Mouse (Mus musculus) forebrain, postnatal 0 days (tissue): ENCODE data around the gene Bpi. TPM values are rescaled to one million over a fixed set of nuclear protein-coding genes. Genes with fewer than 3 reads are reported as not detected.

Experiments
- ATAC-seq: fragments of 200-750 bp; cut with Nextera tagmentation; 2 replicates; pipeline ENCODE4 v1.8.0; 2017; ENCODE audit warnings: mild to moderate bottlenecking, moderate library complexity
- DNase-seq: peaks from one replicate; pipeline ENCODE4 v3.0.0-alpha.2; 2015
- H3K27ac ChIP-seq: fragments of 300-500 bp; sonication (generic); 2 replicates; pipeline ENCODE4 v1.5.1; 2014; ENCODE audit warnings: low read depth, mild to moderate bottlenecking, antibody characterized with exemption, low read length, moderate library complexity, mixed read lengths
- H3K27me3 ChIP-seq: fragments of 300-500 bp; sonication (generic); 2 replicates; pipeline ENCODE4 v1.6.1; 2014; ENCODE audit warnings: mild to moderate bottlenecking, low read length, mixed read lengths; ENCODE audit not compliant: insufficient read depth
- H3K36me3 ChIP-seq: fragments of 300-500 bp; sonication (generic); 2 replicates; pipeline ENCODE4 v1.6.1; 2014; ENCODE audit warnings: mild to moderate bottlenecking, moderate library complexity; ENCODE audit not compliant: insufficient read depth
- H3K4me1 ChIP-seq: fragments of 300-500 bp; sonication (generic); 2 replicates; pipeline ENCODE4 v1.6.1; 2014; ENCODE audit warnings: antibody characterized with exemption; ENCODE audit not compliant: insufficient read depth
- H3K4me2 ChIP-seq: fragments of 300-500 bp; sonication (generic); 2 replicates; pipeline ENCODE4 v1.6.1; 2014; ENCODE audit warnings: low read depth, mild to moderate bottlenecking, moderate library complexity
- H3K4me3 ChIP-seq: fragments of 300-500 bp; sonication (generic); 2 replicates; pipeline ENCODE4 v1.5.1; 2014; ENCODE audit warnings: low read depth, low read length, mixed read lengths
- H3K9ac ChIP-seq: fragments of 300-500 bp; sonication (generic); 2 replicates; pipeline ENCODE4 v1.6.1; 2014; ENCODE audit warnings: mild to moderate bottlenecking
- H3K9me3 ChIP-seq: fragments of 300-500 bp; sonication (generic); 2 replicates; pipeline ENCODE4 v1.6.1; 2016; ENCODE audit warnings: low read length
- CTCF ChIP-seq: sonication (generic); IDR thresholded peaks from 2 replicates; pipeline ENCODE4 v1.5.1; 2016; ENCODE audit warnings: antibody characterized with exemption, control low read depth, low read depth
- WGBS: fragments of 180-500 bp; shearing (Covaris S2); extraction: QIAGEN DNeasy Blood & Tissue Kit; methylation state at CpG from one replicate; pipeline ENCODE4 v1.1.7; 2014; 5-methylcytosine and 5-hydroxymethylcytosine counted together
- polyA plus RNA-seq: library from polyadenylated mRNA; unstranded; fragments of >200 nt; fragmentation: Nextera tagmentation; extraction: Ambion mirVana; gene quantifications from 2 replicates; pipeline ENCODE4 v1.2.1, GENCODE M21; 2015
- total RNA-seq: library from RNA; depleted of rRNA; stranded (reverse); fragments of >200 nt; gene quantifications from 2 replicates; pipeline ENCODE4 v1.2.3, GENCODE M21; 2014

The Bpi gene
- total and polyA plus RNA-seq, 2 experiments from 2014 or later, result not detected

GRCm38 (mm10) chr2:158219562-158219961 lies 38.3 kb upstream of the Bpi start:
- TF ChIP-seq CTCF, result no peak

GRCm38 (mm10) chr2:158221446-158222084 lies 36.3 kb upstream of the Bpi start:
- H3K36me3 ChIP-seq, result no peaks in the 10 kb centered on the region
- no peak overlapping the region for H3K4me3 ChIP-seq
- H3K9me3 ChIP-seq, result no peaks in the 10 kb centered on the region
- no peaks in the 10 kb centered on the region for H3K27me3 ChIP-seq
- H3K4me2 ChIP-seq, result no peak overlapping the region
- ATAC-seq (no peak), DNase-seq (no peak)
- H3K27ac ChIP-seq, result no peak overlapping the region
- 94% methylated on average over 9 of the region's 9 CpGs for WGBS
- no peak for TF ChIP-seq CTCF
- H3K4me1 ChIP-seq, result no peaks in the 10 kb centered on the region
- H3K9ac ChIP-seq, result no peak overlapping the region

More at GRCm38 (mm10) chr2:158219562-158219961, 38.3 kb upstream of the Bpi start:
- no peak for ATAC-seq
- Histone ChIP-seq H3K36me3 (no peaks in the 10 kb centered on the region), H3K4me3 (no peak overlapping the region), H3K4me2 (no peak overlapping the region), H3K27ac (no peak overlapping the region), H3K4me1 (no peaks in the 10 kb centered on the region), H3K9me3 (no peaks in the 10 kb centered on the region), H3K27me3 (no peaks in the 10 kb centered on the region), H3K9ac (no peak overlapping the region)
- DNase-seq, result no peak
- 94% methylated on average over 2 of the region's 2 CpGs for WGBS

GRCm38 (mm10) chr2:158222664-158223063 lies 35.2 kb upstream of the Bpi start:
- ATAC-seq (no peak), DNase-seq (no peak)
- Histone ChIP-seq H3K27ac (no peak overlapping the region), H3K9ac (no peak overlapping the region), H3K4me3 (no peak overlapping the region), H3K36me3 (no peaks in the 10 kb centered on the region), H3K4me1 (no peaks in the 10 kb centered on the region), H3K27me3 (no peaks in the 10 kb centered on the region), H3K9me3 (no peaks in the 10 kb centered on the region), H3K4me2 (no peak overlapping the region)
- TF ChIP-seq CTCF, result no peak
- 50% methylated on average over 4 of the region's 4 CpGs for WGBS

GRCm38 (mm10) chr2:158223497-158223896 lies 34.4 kb upstream of the Bpi start:
- Histone ChIP-seq H3K36me3 (no peaks in the 10 kb centered on the region), H3K9ac (no peak overlapping the region), H3K4me1 (no peaks in the 10 kb centered on the region), H3K27me3 (no peaks in the 10 kb centered on the region), H3K27ac (no peak overlapping the region), H3K4me3 (no peak overlapping the region), H3K9me3 (no peaks in the 10 kb centered on the region), H3K4me2 (no peak overlapping the region)
- DNase-seq (no peak), ATAC-seq (no peak)
- WGBS, result 80% methylated on average over 3 of the region's 3 CpGs
- TF ChIP-seq CTCF, result no peak

GRCm38 (mm10) chr2:158225301-158225700 lies 32.6 kb upstream of the Bpi start:
- ATAC-seq (no peak), DNase-seq (no peak)
- H3K27ac ChIP-seq, result no peak overlapping the region
- no peak overlapping the region for H3K9ac ChIP-seq
- H3K4me2 ChIP-seq, result no peak overlapping the region
- no peaks in the 10 kb centered on the region for H3K9me3 ChIP-seq
- TF ChIP-seq CTCF, result 0 out of 2 replicates have a peak, but pooled peaks have one; percentile 19
- peaks cover 5% of the 10 kb centered on the region; the same call in 1 of the 2 replicates for H3K4me1 ChIP-seq
- H3K4me3 ChIP-seq, result no peak overlapping the region
- no peaks in the 10 kb centered on the region for H3K36me3 ChIP-seq
- 73% methylated on average over 5 of the region's 5 CpGs for WGBS
- no peaks in the 10 kb centered on the region for H3K27me3 ChIP-seq

GRCm38 (mm10) chr2:158228670-158229502 lies 29.0 kb upstream of the Bpi start, which contains the start of gene D630003M21Rik:
Gene D630003M21Rik, minus strand, starts transcription at chr2:158229222.
- peaks cover 5% of the 10 kb centered on the region; the same call in 1 of the 2 replicates for H3K4me1 ChIP-seq
- TF ChIP-seq CTCF, result peak; percentile 38
- ATAC-seq (peak; percentile 82), DNase-seq (peak; percentile 64)
- H3K36me3 ChIP-seq, result no peaks in the 10 kb centered on the region
- H3K27ac ChIP-seq, result peak within 1 kb of the TSS; percentile 71
- H3K27me3 ChIP-seq, result no peaks in the 10 kb centered on the region
- H3K9ac ChIP-seq, result peak within 1 kb of the TSS; percentile 64
- H3K4me3 ChIP-seq, result peak within 1 kb of the TSS; percentile 46
- no peaks in the 10 kb centered on the region for H3K9me3 ChIP-seq
- peak within 1 kb of the TSS; percentile 95 for H3K4me2 ChIP-seq
- WGBS, result under 1% methylated on average over 43 of the region's 55 CpGs

- no peak for DNase-seq
- Histone ChIP-seq H3K27me3 (no peaks in the 10 kb centered on the region), H3K36me3 (no peaks in the 10 kb centered on the region), H3K4me3 (peak overlapping the region; percentile 46), H3K9ac (peak overlapping the region; percentile 64), H3K27ac (peak overlapping the region; percentile 71), H3K4me1 (peaks cover 5% of the 10 kb centered on the region; the same call in 1 of the 2 replicates), H3K4me2 (peak overlapping the region; percentile 95), H3K9me3 (no peaks in the 10 kb centered on the region)
- WGBS, result 18% methylated on average over 7 of the region's 7 CpGs
- peak; percentile 5; the same call in 1 of the 2 replicates for ATAC-seq
- TF ChIP-seq CTCF, result no peak
These were observed 28.4 kb upstream of the Bpi start for GRCm38 (mm10) chr2:158229503-158229892.
